Mouse (Mus musculus) intestine, embryonic 14.5 days (tissue): Measurements from ENCODE around the gene Rad23a. TPM values are rescaled to one million over a fixed set of nuclear protein-coding genes. Genes with fewer than 3 reads are reported as not detected.

ENCODE experiments used
- ATAC-seq: fragments of 200-750 bp; cut with Nextera tagmentation; replicated peaks from 2 replicates; pipeline ENCODE4 v1.8.0; 2017; ENCODE audit warnings: low read depth, moderate number of reproducible peaks, moderate TSS enrichment, moderate library complexity; ENCODE audit not compliant: low FRiP score, low TSS enrichment
- DNase-seq: peaks from one replicate; pipeline ENCODE4 v3.0.0-alpha.2; 2018; ENCODE audit warnings: low spot score
- H3K27ac ChIP-seq: fragments of 300-500 bp; sonication (generic); 2 replicates; pipeline ENCODE4 v1.5.1; 2014; ENCODE audit warnings: low read depth, mild to moderate bottlenecking, control low read depth
- H3K27me3 ChIP-seq: fragments of 300-500 bp; sonication (generic); replicated peaks from 2 replicates; pipeline ENCODE4 v1.6.1; 2014; ENCODE audit warnings: low read length, control low read depth; ENCODE audit not compliant: control insufficient read depth, insufficient read depth
- H3K36me3 ChIP-seq: fragments of 300-500 bp; sonication (generic); 2 replicates; pipeline ENCODE4 v1.6.1; 2014; ENCODE audit warnings: low read length, control low read depth; ENCODE audit not compliant: control insufficient read depth, insufficient read depth
- H3K4me1 ChIP-seq: fragments of 300-500 bp; sonication (generic); replicated peaks from 2 replicates; pipeline ENCODE4 v1.6.1; 2014; ENCODE audit warnings: low read length, control low read depth, mixed read lengths; ENCODE audit not compliant: control insufficient read depth, insufficient read depth
- H3K4me2 ChIP-seq: fragments of 300-500 bp; sonication (generic); 2 replicates; pipeline ENCODE4 v1.6.1; 2014; ENCODE audit warnings: low read length
- H3K4me3 ChIP-seq: fragments of 300-500 bp; sonication (generic); 2 replicates; pipeline ENCODE4 v1.5.1; 2014; ENCODE audit warnings: low read depth, low read length, control low read depth, mixed read lengths
- H3K9ac ChIP-seq: fragments of 300-500 bp; sonication (generic); 2 replicates; pipeline ENCODE4 v1.6.1; 2014; ENCODE audit warnings: mild to moderate bottlenecking, low read length
- H3K9me3 ChIP-seq: fragments of 300-500 bp; sonication (generic); 2 replicates; pipeline ENCODE4 v1.6.1; 2016; ENCODE audit warnings: low read length, control low read depth; ENCODE audit not compliant: control insufficient read depth
- WGBS: fragments of 180-500 bp; shearing (Covaris S2); extraction: QIAGEN DNeasy Blood & Tissue Kit; methylation state at CpG from one replicate; pipeline ENCODE4 v1.1.7; 2014; 5-methylcytosine and 5-hydroxymethylcytosine counted together
- polyA plus RNA-seq: library from polyadenylated mRNA; unstranded; fragments of >200 nt; fragmentation: Nextera tagmentation; extraction: Ambion mirVana; gene quantifications from 2 replicates; pipeline ENCODE4 v1.2.1, GENCODE M21; 2014

Gene Rad23a
- polyA plus RNA-seq, 1 experiment from 2014 or later = 129 TPM

GRCm38 (mm10) chr8:84872309-84872965 lies 32.0 kb upstream of the Rad23a start:
- DNase-seq = peak; percentile 77
- Histone ChIP-seq H3K27ac (no peak overlapping the region), H3K4me2 (peak overlapping the region; percentile 84), H3K9ac (peak overlapping the region; percentile 46), H3K4me3 (peak overlapping the region; percentile 43), H3K36me3 (peaks cover 18% of the 10 kb centered on the region), H3K27me3 (no peaks in the 10 kb centered on the region), H3K9me3 (no peaks in the 10 kb centered on the region), H3K4me1 (peaks cover 13% of the 10 kb centered on the region)
- WGBS = 2% methylated on average over 52 of the region's 54 CpGs
- peak; percentile 69 for ATAC-seq

- peak within 1 kb of the TSS; percentile 43 for H3K4me3 ChIP-seq
- H3K9ac ChIP-seq = peak within 1 kb of the TSS; percentile 46
- peaks cover 26% of the 10 kb centered on the region for H3K36me3 ChIP-seq
- no peaks in the 10 kb centered on the region for H3K9me3 ChIP-seq
- peaks cover 13% of the 10 kb centered on the region for H3K4me1 ChIP-seq
- H3K27me3 ChIP-seq = no peaks in the 10 kb centered on the region
- no peak within 1 kb of the TSS for H3K27ac ChIP-seq
- ATAC-seq = peak; percentile 69
- peak; percentile 92 for DNase-seq
- peak within 1 kb of the TSS; percentile 84 for H3K4me2 ChIP-seq
- WGBS = 16% methylated on average over 36 of the region's 46 CpGs
These were observed 31.2 kb upstream of the Rad23a start, which contains the start of gene Syce2 for GRCm38 (mm10) chr8:84871376-84872308. Gene Syce2 (plus strand): TSS chr8:84872111.

GRCm38 (mm10) chr8:84856864-84857441 lies 16.5 kb upstream of the Rad23a start, which contains the start of gene Farsa:
Gene Farsa (plus strand): TSS chr8:84856989.
- Histone ChIP-seq H3K27me3 (no peaks in the 10 kb centered on the region), H3K9ac (peak within 1 kb of the TSS; percentile 89), H3K4me2 (peak within 1 kb of the TSS; percentile 84), H3K27ac (peak within 1 kb of the TSS; percentile 77), H3K4me3 (peak within 1 kb of the TSS; percentile 99), H3K9me3 (no peaks in the 10 kb centered on the region), H3K36me3 (peaks cover 29% of the 10 kb centered on the region), H3K4me1 (peaks cover 10% of the 10 kb centered on the region)
- ATAC-seq (peak; percentile 89), DNase-seq (peak; percentile 93)
- WGBS = under 1% methylated on average over 39 of the region's 39 CpGs

- no peak overlapping the region for H3K9ac ChIP-seq
- DNase-seq = no peak
- peak overlapping the region; percentile 99; the same call in 1 of the 2 replicates for H3K4me3 ChIP-seq
- no peak overlapping the region for H3K4me2 ChIP-seq
- WGBS = 89% methylated on average over 3 of the region's 3 CpGs
- H3K27ac ChIP-seq = no peak overlapping the region
- H3K27me3 ChIP-seq = no peaks in the 10 kb centered on the region
- H3K36me3 ChIP-seq = peaks cover 24% of the 10 kb centered on the region
- peaks cover 10% of the 10 kb centered on the region for H3K4me1 ChIP-seq
- H3K9me3 ChIP-seq = no peaks in the 10 kb centered on the region
- peak; percentile 33; the same call in 1 of the 2 replicates for ATAC-seq
These were observed 16.0 kb upstream of the Rad23a start for GRCm38 (mm10) chr8:84856434-84856833.

- H3K9ac ChIP-seq = peak overlapping the region; percentile 80
- ATAC-seq = no peak
- 43% methylated on average over 6 of the region's 6 CpGs for WGBS
These were observed 7.4 kb upstream of the Rad23a start for GRCm38 (mm10) chr8:84847684-84848435.

GRCm38 (mm10) chr8:84846722-84847572 lies 6.5 kb upstream of the Rad23a start, which contains the start of gene Calr:
Gene Calr (minus strand): TSS chr8:84846934.
- peak; percentile 100 for ATAC-seq
- WGBS = under 1% methylated on average over 55 of the region's 55 CpGs

More at GRCm38 (mm10) chr8:84847684-84848435, 7.4 kb upstream of the Rad23a start:
- peak overlapping the region; percentile 89 for H3K27ac ChIP-seq
- peak overlapping the region; percentile 73 for H3K4me2 ChIP-seq
- H3K4me1 ChIP-seq = peaks cover 33% of the 10 kb centered on the region
- peak overlapping the region; percentile 99 for H3K4me3 ChIP-seq
- no peaks in the 10 kb centered on the region for H3K27me3 ChIP-seq
- peaks cover 28% of the 10 kb centered on the region for H3K36me3 ChIP-seq
- no peaks in the 10 kb centered on the region for H3K9me3 ChIP-seq
- no peak for DNase-seq

GRCm38 (mm10) chr8:84846094-84846721 lies 5.7 kb upstream of the Rad23a start:
- WGBS = under 1% methylated on average over 30 of the region's 30 CpGs
- peaks cover 33% of the 10 kb centered on the region for H3K4me1 ChIP-seq
- H3K4me3 ChIP-seq = peak overlapping the region; percentile 99
- peak overlapping the region; percentile 79 for H3K27ac ChIP-seq
- H3K4me2 ChIP-seq = peak overlapping the region; percentile 73
- no peaks in the 10 kb centered on the region for H3K9me3 ChIP-seq
- H3K27me3 ChIP-seq = no peaks in the 10 kb centered on the region
- ATAC-seq (no peak), DNase-seq (no peak)
- peak overlapping the region; percentile 99 for H3K9ac ChIP-seq
- peaks cover 45% of the 10 kb centered on the region for H3K36me3 ChIP-seq

More at GRCm38 (mm10) chr8:84846722-84847572, 6.5 kb upstream of the Rad23a start, which contains the start of gene Calr:
- peaks cover 37% of the 10 kb centered on the region for H3K36me3 ChIP-seq
- peak within 1 kb of the TSS; percentile 73 for H3K4me2 ChIP-seq
- H3K4me1 ChIP-seq = peaks cover 33% of the 10 kb centered on the region
- H3K27ac ChIP-seq = peak within 1 kb of the TSS; percentile 89
- peak within 1 kb of the TSS; percentile 99 for H3K9ac ChIP-seq
- no peaks in the 10 kb centered on the region for H3K27me3 ChIP-seq
- DNase-seq = peak; percentile 99
- H3K9me3 ChIP-seq = no peaks in the 10 kb centered on the region
- H3K4me3 ChIP-seq = peak within 1 kb of the TSS; percentile 99
